Mouse (Mus musculus) cerebellum, adult 2 months (tissue): ENCODE results near the gene Tnip1.

ENCODE experiments used
- CTCF ChIP-seq: fragments of 200-500 bp; IDR thresholded peaks from 2 replicates; pipeline ENCODE4 v1.5.1; 2011; ENCODE audit warnings: low read depth, mild to moderate bottlenecking, control low read depth, low read length, moderate library complexity, borderline replicate concordance; ENCODE audit not compliant: insufficient read depth
- POLR2A ChIP-seq: fragments of 200-500 bp; IDR thresholded peaks from 2 replicates; pipeline ENCODE4 v1.6.1; 2011; ENCODE audit warnings: low read length, control low read depth, borderline replicate concordance; ENCODE audit not compliant: insufficient read depth

GRCm38 (mm10) chr11:54879922-54880321, 82.8 kb downstream of the Tnip1 start:
- no peak for TF ChIP-seq POLR2A
- TF ChIP-seq CTCF, result no peak
